Mouse (Mus musculus) thymus, postnatal 10 days (tissue): Measurements from ENCODE around the gene Parm1.

ENCODE experiments used
- DNase-seq, 2 experiments: peaks; one replicate each; pipeline ENCODE4 v3.0.0; 2021; ENCODE audit warnings: low spot score in 2 of 2

The Parm1 gene

DNA sequence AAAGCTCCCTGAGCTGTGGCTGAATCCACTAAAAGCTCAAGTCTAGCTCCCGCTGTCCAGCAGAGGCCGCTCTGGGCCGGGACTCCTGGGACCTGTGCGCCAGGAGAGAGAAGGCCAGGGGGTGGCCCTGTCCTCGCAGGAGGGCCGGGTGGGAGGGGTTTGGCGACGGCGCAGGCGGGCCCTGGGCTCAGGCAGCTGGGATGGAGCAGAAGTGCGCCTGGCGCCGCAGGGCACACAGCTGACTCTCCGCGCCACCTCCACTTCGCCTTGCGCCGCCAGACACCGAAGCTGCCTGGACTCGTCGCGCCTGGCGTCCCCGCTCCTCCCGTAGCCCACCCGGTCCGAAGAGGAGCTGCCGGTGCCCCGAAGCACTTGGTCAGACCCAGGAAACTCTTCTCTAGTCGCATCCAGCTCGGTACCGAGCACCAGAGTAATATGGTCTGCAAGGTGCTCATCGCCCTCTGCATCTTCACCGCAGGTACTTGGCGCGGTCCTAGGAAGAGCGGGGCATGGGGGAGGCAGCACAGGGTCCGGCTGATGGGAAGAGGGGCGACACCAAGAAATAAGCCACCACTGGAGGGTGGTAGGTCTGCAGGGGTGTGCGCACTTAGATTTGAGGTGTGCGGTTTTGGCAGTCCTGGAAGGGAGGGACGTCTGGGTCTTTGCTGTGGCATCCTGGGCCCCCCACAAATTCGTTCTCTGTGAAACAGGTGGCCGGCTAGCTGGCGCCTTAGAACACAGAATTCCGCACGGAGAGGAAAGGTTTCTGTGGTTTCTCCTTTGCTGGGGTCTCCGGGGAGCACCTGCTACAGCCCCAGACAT is at the start of gene Parm1:
Gene Parm1 (plus strand): TSS at position 136 of the 822 bp plus-strand sequence.
- peak; percentile 60 to 67 for DNase-seq

DNA sequence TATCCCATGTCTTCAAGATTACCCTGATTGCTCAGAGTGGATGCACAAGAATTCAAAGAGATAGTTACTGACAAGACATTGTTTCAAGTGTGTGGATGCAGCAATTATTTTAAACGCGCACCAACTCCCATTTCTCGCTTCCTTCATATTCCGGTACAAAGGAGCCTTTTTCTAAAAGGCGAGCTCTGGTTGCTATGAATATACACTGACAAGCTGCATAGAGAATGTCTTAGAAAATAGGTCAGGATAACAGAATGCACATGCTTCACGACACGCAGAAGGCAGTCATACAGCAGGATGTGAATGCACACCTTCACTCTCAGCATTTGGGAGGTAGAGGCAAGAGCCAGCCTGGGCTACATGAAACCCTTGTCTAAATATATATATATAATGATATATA is 42.2 kb upstream of the Parm1 start:
- DNase-seq = no peak

DNA sequence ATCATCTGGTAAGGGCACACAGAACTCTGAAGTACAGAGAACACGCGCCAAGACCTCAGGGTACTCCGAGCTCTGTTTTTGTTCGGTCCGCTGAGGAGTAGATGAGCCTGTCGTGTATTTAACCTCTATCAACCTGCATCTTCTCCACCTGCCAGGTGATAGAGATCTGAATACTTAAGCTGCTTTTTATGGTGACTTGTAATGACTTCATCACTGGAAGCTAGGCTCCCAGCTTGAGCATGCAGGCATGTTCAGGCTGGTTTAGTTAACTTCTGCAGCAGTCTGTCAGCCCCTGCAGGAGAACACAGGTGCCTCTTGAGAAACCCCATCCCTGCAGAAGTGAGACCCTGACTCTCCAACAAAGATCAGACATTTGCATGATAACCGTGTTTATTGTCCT is 40.6 kb upstream of the Parm1 start:
- no peak for DNase-seq

DNA sequence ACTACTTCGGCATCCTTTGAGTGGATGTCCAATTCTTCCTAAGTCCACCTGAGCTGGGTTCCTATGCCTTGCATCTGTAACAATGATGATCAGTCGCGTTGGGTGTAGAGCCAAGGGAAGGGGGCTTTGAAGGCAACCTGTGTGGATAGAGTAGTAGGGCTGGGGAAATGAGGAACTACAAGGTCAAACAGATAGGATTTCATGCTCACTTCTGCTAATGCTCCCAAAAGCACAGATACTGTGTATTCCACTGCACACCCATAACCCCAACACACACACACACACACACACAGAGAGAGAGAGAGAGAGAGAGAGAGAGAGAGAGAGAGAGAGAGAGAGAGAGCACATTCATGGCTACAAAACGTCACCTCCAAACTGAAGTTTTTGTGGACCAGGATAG is 38.7 kb upstream of the Parm1 start:
- no peak for DNase-seq

DNA sequence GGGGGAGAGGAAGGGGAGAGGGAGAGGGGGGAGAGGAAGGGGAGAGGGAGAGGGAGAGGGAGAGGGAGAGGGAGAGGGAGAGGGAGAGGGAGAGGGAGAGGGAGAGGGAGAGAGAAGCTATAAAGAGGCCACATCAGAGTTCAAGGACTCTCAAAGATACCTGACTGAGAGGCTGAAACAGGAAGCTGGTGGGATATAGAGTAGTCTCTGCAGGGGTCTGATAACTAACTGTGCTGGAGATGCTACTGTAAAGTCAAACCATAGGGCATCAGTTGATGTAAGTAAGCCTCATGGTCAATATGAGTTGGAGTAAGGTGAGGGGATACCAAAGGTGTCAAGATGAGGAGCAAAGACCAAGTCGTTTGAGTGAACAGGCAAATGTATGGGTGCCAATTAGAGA is 37.3 kb upstream of the Parm1 start:
- DNase-seq = no peak

DNA sequence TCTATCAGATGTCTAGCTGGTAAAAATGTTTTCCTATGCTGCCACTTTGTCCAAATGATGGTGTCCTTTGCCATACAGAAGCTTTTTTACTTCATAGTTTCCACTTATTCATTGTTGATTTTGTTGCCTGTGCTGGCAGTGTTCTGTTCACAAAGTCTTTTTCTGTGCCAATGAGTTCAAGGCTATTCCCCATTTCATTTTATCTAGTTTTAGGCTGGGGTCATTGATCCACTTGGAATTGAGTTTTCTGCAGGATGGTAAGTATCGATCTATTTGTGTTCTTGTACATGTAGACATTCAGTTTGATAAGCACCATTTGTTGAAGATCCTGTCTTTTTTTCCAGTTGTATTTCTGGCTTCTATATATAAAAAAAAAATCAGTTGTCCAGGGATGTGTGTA is 33.1 kb upstream of the Parm1 start:
- DNase-seq = no peak

DNA sequence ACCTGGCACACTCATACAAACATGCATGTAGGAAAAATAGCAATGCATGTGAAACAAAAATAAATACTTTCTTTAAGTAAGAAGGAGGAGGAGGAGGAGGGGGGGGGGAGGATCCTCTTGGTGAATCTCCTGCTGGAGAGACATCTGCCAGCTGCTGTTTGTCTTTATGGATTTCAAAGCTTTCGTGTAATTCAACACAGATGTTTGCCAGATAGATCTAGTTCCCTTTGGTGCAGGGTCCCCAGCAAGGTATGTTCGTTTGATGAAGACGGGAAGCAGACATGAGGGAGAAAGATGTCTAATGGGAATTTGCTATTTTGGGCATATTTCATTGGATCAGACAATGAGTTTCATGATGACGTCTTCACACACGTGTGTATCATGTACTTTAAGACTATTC is 23.0 kb upstream of the Parm1 start:
- DNase-seq = no peak

DNA sequence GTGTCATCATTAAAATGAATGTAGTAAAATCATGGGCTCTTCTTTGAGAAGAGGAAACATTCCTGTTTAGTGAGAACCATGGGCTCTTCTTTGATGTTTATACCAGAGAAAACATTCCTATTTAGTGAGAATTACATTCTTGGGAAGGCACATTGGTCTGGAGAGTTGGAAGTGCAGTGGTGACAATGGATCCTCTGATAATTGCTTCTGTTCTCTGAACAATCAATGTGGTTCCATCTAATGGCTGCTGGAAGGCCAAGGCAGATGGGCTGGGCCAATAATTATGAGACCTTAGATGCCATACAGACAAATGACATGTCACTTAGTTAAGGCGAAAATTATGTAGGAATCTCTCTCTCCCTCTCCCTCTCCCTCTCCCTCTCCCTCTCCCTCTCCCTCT is 16.1 kb upstream of the Parm1 start:
- no peak for DNase-seq

DNA sequence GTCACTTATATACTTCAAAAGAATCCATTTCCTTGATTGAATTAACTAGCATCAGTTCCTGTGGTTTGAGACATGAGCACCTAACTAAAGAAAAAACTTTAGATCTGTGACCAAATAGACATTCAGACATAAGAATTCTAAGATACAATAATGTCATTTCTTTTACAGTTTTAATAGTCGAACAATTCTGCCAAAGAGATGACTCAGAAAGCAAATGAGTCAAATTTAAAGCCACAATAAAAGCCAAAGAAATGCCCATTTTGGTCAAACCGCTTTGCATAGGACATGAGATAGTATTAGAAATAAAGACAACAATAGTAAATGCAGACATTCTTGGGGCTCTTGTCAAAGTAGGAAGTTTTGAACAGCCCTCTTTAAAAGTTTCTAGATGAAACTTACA is 15.0 kb upstream of the Parm1 start:
- DNase-seq = no peak

DNA sequence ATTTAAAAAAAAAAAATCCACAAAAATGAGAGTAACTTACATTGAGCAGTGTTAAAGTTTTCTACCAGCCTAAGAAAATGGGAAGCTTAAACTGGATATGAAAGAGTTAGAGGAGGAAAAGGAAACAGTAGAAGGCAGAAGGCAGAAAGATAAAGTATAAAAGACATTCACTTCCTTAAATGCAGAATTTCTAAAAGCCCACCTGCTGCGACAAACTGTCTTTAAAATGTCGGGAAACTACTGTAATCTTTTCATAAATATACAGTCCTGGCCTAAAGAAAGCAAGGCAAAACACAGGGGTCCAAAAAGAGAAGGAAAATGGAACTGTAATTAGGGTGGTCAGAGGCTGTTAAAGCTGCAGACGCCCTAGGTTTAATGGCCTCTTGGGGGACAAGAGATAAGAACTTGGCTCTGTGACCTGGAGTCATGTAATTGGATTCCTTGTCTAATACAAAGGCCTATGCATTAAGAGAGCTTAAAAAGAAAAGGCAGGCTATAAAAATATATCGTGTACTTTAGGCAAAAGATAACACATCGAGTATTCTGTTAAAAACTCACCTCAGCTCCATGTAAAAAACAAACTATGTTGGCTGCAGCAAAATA is 13.0 kb upstream of the Parm1 start:
- DNase-seq = no peak

DNA sequence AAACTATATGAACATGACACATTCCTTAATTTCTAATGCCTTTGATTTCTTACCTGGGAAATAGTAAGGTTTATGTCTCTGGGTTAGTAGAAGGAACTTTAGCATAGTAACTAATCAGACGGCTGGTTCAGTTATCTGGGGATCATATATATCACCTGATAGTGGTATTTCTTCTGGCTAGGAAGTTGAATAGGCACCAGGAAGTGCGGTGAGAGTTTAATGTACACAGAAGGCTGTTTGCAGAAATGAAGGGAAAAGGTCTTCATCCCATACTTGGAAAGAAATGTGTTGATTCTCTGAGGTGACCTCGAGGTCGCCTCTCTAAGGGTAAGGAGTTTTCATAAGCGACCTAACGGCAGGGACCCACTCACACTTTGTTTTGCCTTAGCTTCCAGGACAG is 338 bp upstream of the Parm1 start:
- no peak for DNase-seq

DNA sequence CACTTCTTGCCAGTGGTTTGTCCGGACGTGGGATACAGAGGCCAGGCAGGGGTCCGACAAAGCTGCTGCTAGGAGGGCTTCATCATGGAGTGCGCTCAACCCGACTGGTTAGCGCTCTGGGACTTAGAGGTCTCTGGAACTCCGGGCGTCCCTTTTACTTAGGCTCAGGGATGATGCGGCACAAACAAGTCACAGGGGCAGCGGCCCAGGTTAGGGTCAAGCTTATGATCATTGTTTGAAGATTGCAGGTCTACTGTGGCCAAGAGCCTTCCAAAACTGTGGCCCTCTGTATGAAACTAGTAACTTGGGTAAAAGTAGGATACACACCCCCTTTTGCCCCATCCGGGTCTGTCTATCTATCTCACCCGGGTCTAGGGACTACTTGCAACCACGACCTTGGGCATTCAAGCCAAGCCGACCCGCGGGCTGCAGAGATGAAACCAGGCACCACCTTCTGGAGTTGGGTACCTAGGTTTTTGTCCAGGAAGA is 931 bp downstream of the Parm1 start:
- DNase-seq = no peak

DNA sequence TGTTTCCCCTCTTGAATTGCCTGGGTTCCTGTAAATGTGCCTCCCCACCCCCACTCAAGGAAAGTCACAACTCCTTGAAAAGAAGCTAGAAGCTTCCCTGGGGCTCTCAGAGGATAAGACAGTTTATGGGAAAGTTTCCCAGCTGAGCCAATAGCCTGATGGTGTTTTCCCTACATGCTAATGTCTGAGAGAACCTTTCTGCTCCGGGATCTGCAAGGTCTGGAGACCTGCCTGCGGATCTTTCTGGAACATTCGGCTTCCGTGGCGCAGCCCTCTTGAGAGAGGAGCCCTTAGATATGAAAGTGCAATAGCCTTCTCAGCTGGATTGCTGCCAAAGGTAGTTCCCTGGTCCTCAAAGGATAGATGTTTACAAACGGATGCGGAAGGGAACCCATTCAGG is 1.5 kb downstream of the Parm1 start:
- DNase-seq = no peak

DNA sequence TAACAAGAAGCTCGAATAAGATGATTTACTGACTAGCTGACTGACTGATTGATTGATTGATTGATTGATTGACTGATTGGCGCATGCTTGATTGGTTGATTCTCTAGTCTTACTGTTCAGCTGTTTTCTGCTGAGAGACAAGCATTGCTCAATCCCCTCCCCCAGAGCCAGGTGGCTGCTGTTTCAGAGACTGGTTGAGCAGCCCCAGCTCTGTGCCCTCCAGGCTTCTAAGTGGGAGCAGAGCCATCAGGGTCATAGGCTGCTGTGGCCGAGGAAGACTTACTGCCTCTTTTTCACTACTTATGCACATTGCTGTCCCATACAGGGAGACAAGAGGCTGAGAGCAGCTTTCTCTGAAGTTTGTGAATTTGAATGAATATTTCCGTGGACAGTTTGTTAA is 2.1 kb downstream of the Parm1 start:
- no peak for DNase-seq

DNA sequence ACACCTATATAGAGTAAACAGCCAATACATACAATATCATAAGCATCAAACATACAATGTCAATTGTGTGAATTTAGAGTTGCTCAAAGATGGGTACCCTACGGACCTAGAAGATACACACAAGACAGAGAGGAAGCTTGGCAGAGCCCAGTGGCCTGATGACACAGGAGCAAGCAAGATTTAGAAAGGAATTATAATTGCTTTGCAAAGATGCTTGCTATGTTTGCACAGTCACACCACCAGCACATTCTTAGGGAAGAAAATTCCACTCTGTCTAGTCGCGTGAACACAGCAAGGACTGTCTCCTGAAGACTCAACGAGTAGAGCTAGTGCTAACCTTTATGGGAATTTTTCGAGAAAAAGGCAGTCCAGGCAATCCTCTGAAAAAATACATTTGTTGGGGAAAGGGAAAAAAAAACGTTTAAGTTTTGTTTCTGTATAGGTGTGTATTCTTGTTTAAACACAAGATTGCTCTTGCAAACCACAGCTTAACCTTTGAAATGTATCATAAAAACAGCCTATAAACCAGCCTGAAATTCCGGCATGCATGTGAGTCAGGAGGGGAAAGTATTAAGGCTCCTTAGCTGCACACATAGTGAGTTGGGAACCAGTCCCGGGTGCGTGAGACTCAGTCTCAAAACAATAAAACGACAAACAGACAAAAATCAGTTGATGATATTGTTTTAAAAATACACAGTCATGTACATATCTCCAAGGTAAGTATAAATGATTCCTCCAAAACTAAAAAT is 15.5 kb downstream of the Parm1 start:
- DNase-seq = no peak

DNA sequence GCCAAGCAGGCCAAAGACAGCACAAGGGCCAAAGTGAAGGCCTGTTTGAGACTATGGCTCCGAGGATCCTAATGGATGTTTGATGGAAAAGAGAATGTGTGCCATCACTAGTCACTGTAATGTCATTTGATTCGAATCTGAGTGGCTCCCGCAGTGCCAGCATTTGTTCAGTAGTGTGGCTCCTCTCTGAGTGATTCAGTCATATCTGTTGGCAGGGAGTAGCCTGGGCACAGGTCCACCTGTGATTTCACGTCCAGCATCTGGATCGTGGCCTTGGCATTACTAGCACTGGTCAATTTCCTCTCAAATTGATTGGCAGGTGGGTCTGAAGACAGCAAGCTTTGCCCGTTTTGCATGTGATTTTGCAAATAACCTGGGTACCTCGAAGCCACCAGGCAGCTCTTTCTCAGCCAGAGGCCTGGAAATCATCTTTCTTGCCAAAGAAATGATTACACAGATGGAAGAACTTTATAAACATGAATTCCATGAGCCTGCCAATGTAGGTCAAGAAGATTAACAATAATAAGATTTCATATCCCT is 41.7 kb downstream of the Parm1 start:
- no peak for DNase-seq

DNA sequence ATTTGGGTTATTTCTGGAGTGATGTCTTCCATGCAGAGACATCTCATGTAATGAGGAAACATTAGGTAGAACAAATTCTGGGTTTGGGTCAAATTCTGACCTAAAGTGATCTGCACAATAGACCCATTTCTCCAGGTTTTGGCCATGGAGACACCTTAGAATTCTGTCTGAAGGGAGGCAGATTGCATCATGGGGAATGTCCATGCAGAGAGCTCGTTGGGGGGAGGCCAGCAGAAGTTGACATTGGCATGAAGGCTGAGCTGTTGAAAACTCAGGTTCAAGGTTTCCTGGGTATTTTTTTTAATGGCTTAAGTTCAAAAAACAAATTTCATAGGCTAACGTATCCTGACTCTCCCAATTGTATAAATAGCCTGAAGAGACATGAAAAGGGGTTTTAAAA is 42.3 kb downstream of the Parm1 start:
- DNase-seq = no peak

DNA sequence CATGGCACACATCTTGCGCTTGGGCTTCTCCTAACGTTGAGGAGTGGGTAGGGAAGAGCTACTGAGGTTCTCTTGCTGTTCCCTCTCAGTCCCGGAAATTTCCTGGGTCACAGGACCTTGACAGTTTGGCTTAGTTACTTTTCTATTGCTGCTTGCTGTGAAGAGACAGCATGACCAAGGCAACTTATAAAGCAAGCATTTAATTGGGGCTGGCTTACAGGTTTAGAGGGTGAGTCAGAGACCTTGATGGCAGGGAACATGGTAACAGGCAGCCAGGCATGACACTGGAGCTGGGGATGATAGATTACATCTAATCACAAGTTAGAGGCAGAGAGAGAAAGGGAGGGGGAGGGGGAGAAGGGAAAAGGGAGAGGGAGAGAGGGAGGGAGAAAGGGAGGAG is 44.0 kb downstream of the Parm1 start:
- no peak for DNase-seq

DNA sequence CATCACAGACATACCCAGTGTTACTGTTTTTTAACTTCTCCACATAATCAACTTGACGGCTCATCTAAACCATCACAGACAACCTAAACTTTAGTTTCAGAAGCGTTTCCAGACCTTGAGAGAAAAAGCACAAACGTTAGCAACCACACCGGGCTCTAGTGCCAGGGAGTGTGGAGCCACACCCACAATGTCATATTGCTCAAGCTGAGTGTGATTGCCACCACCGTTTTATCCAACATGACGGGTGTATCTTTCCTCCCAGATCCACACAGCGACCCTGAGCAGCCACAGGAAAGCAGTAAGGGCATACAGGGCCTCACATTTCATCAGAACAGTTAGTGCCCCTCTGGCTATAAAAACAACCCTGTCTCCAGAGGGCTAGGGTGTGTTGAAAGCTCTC is 45.1 kb downstream of the Parm1 start:
- no peak for DNase-seq

DNA sequence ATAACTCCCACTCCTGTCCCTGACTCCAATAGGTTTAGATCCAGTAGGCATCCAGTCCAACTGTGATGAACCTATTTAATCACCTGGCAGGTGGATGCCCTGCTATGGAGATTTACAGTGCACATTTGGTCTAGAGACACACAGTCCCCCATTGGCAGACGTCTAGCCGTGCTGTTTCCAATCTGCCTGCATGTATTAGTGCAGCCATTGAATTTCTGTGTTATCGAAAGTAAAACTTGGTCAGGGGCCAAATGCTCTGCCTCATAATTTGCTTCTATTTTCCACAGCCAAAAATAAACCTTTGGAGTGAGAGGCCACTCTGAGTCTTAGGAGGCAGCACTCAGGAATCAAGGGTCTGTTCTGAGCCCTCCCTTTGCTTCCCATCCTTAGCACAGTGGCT is 46.6 kb downstream of the Parm1 start:
- no peak for DNase-seq

DNA sequence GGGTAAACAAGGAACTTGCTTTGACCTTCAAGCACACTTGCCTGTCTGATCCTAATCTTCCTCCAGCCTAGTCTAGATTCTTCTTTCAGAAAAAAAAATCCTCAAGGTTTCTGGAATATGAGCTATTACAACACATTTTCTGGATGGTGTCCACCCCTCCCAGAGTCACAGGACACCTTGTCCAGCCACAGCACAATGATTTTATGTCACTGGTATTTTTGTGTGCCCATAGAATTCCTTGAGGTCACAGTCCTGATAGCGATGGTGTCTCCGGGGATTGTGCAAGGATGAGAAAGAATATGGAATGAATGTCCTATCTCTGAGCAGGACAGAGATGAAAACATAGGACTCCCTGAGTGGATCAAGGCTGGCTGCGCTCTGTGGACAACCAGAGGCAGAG is 48.0 kb downstream of the Parm1 start:
- DNase-seq = no peak

DNA sequence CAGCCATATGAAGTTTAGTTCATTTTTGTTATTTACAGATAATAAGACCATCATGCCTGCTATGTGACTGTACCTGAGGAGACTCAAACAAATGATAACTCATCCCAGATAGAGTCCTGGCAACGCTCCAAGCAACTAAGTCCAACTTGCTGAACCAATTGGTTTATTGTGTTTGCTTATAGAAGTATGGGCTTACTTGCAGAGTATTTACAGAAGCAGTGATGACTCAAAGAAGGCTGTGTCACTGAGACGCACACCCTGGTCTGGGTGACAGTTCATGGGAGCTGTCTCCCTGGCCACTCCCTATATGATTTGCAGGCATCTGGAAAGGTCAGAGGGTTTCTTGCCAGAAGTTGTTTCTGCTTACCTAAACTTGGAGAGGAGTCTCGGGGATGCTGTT is 49.2 kb downstream of the Parm1 start:
- no peak for DNase-seq

DNA sequence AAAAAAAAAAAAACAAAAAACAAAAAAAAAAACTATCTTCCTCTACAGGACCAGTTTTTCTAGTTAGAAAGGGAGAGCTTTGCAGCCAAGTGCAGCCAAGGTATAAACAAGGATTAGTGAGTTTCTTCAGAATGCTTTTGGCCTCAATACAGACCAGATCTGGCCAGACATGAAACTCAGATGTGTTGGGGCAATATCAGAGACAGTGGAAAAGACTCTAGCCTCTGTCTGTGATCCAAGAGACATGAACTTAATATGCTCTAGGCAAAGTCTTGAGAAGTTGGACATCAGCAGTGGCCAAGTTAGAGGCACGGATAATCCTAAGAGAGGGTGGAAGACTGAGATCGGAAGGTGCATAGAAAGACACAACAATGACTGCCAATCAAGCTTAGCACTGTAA is 56.8 kb downstream of the Parm1 start:
- no peak for DNase-seq
